In genomic region chr1:91731703-91732102, GRCm38 (mm10) we compare ENCODE assay signal across 19 mouse cellular contexts.
DNase-seq lines count a peak whose midpoint lies in the region; ATAC-seq lines count a peak whose summit lies in the region.
"Had no signal": no experiment of that assay in that cellular context is flagged by ENCODE, and none has a peak within 500 bp of the region (broad histone marks: within the 10 kb centered on the region; RNA-seq: fewer than 3 reads in every experiment).

No protein-coding gene starts in this region.

- ATAC-seq in intestine, embryonic 14.5 days (replicated peaks; ENCODE audit: low FRiP score, low TSS enrichment, low read depth), result no peak
- ATAC-seq in intestine, embryonic 16.5 days, result no peak
- ATAC-seq: intestine, postnatal 0 days; midbrain, embryonic 15.5 days had no signal

- no peaks in the 10 kb centered on the region for H3K36me3 ChIP-seq in intestine, embryonic 14.5 days (ENCODE audit: control insufficient read depth, insufficient read depth, low read length)
- no peaks in the 10 kb centered on the region for H3K36me3 ChIP-seq in intestine, embryonic 16.5 days (ENCODE audit: control insufficient read depth, insufficient read depth, low read length)
- no peaks in the 10 kb centered on the region for H3K36me3 ChIP-seq in limb, embryonic 10.5 days
- H3K36me3 ChIP-seq: embryonic facial prominence, embryonic 13.5 days; heart, embryonic 13.5 days; midbrain, embryonic 15.5 days had no signal

- no peak overlapping the region for H3K9ac ChIP-seq in intestine, embryonic 14.5 days (ENCODE audit: low read length)
- no peak overlapping the region for H3K9ac ChIP-seq in intestine, embryonic 16.5 days (ENCODE audit: low read depth, low read length)
- H3K9ac ChIP-seq: embryonic facial prominence, embryonic 13.5 days; heart, embryonic 13.5 days; hindbrain, embryonic 14.5 days; midbrain, embryonic 15.5 days had no signal

- H3K4me1 ChIP-seq in intestine, embryonic 14.5 days (replicated peaks; ENCODE audit: control insufficient read depth, insufficient read depth, low read length), result no peaks in the 10 kb centered on the region
- no peaks in the 10 kb centered on the region for H3K4me1 ChIP-seq in intestine, embryonic 16.5 days (ENCODE audit: control insufficient read depth, insufficient read depth, low read length)
- H3K4me1 ChIP-seq in limb, embryonic 10.5 days, result peaks cover 54% of the 10 kb centered on the region
- H3K4me1 ChIP-seq: midbrain, embryonic 15.5 days had no signal

- no peak overlapping the region for H3K27ac ChIP-seq in intestine, embryonic 14.5 days (ENCODE audit: low read depth)
- H3K27ac ChIP-seq in intestine, embryonic 16.5 days (ENCODE audit: low read length), result no peak overlapping the region
- peak overlapping the region; percentile 75 for H3K27ac ChIP-seq in limb, embryonic 10.5 days
- H3K27ac ChIP-seq: embryonic facial prominence, embryonic 13.5 days; gastrocnemius, adult 2 months; heart, embryonic 13.5 days; hindbrain, embryonic 14.5 days; midbrain, embryonic 15.5 days had no signal

- DNase-seq in intestine, embryonic 14.5 days (ENCODE audit: low spot score), result peak; percentile 21
- DNase-seq in thymus, postnatal 4 days, result peak; percentile 2
- DNase-seq in thymus, postnatal 0 days (ENCODE audit: low spot score), result no peak
- DNase-seq in limb, embryonic 10.5 days (ENCODE audit: low spot score), result peak; percentile 81
- no peak for DNase-seq in right cerebral cortex, postnatal 14 days
- DNase-seq in c-Kit-positive CD71-positive TER-119-positive erythroid progenitor cells, embryonic 14.5 days (ENCODE audit: low spot score), result no peak
- DNase-seq: cerebellum, adult 2 months; cerebellum, postnatal 36 days; gastrocnemius, adult 2 months; lung, adult 18-20 months; lung, postnatal 14 days; thymus, postnatal 36 days had no signal

- no peaks in the 10 kb centered on the region for H3K9me3 ChIP-seq in intestine, embryonic 14.5 days (ENCODE audit: control insufficient read depth, low read length)
- no peaks in the 10 kb centered on the region for H3K9me3 ChIP-seq in intestine, embryonic 16.5 days (ENCODE audit: control insufficient read depth, low read length)
- no peaks in the 10 kb centered on the region for H3K9me3 ChIP-seq in limb, embryonic 10.5 days (replicated peaks)
- H3K9me3 ChIP-seq: embryonic facial prominence, embryonic 13.5 days; heart, embryonic 13.5 days; midbrain, embryonic 15.5 days had no signal

- no peaks in the 10 kb centered on the region for H3K27me3 ChIP-seq in intestine, embryonic 14.5 days (replicated peaks; ENCODE audit: control insufficient read depth, insufficient read depth, low read length)
- no peaks in the 10 kb centered on the region for H3K27me3 ChIP-seq in intestine, embryonic 16.5 days (replicated peaks; ENCODE audit: control insufficient read depth, insufficient read depth, low read length)
- H3K27me3 ChIP-seq in limb, embryonic 10.5 days (ENCODE audit: low read depth, poor library complexity, severe bottlenecking), result 0 out of 2 replicates have a peak, but pooled peaks cover 6% of the 10 kb centered on the region
- H3K27me3 ChIP-seq: embryonic facial prominence, embryonic 13.5 days had no signal

- 46% methylated on average over 13 of the region's 13 CpGs for WGBS in intestine, embryonic 14.5 days
- 55% methylated on average over 13 of the region's 13 CpGs for WGBS in intestine, embryonic 16.5 days
- 24% methylated on average over 13 of the region's 13 CpGs for WGBS in limb, embryonic 10.5 days

- H3K4me3 ChIP-seq in intestine, embryonic 14.5 days (ENCODE audit: low read depth, low read length), result no peak overlapping the region
- H3K4me3 ChIP-seq in intestine, embryonic 16.5 days (ENCODE audit: low read length), result no peak overlapping the region
- no peak overlapping the region for H3K4me3 ChIP-seq in limb, embryonic 10.5 days
- H3K4me3 ChIP-seq: embryonic facial prominence, embryonic 13.5 days; gastrocnemius, adult 2 months; heart, embryonic 13.5 days; midbrain, embryonic 15.5 days; myocyte had no signal

- no peak overlapping the region for H3K4me2 ChIP-seq in intestine, embryonic 14.5 days (ENCODE audit: low read length)
- H3K4me2 ChIP-seq in intestine, embryonic 16.5 days (ENCODE audit: low read depth, low read length), result no peak overlapping the region
- H3K4me2 ChIP-seq: heart, embryonic 13.5 days; midbrain, embryonic 15.5 days had no signal

Comparison
In these comparisons a context has a peak if more than half of its experiments do, and no peak if none do; other contexts are left out.
1. DNase-seq: peak in intestine, embryonic 14.5 days (single experiment), thymus, postnatal 4 days (single experiment) and limb, embryonic 10.5 days (single experiment); none in thymus, postnatal 0 days (single experiment), right cerebral cortex, postnatal 14 days (single experiment) and c-Kit-positive CD71-positive TER-119-positive erythroid progenitor cells, embryonic 14.5 days (single experiment).